Mouse (Mus musculus): Measurements from ENCODE around the gene Cst3.
A peak's percentile ranks its signal among the peaks of the same experiment; 100 is the strongest.

Gene Cst3

GRCm38 (mm10) chr2:148856630-148857400 is 18.7 kb downstream of the Cst3 start:
- no peak for DNase-seq (ENCODE audit: low spot score)

DNA sequence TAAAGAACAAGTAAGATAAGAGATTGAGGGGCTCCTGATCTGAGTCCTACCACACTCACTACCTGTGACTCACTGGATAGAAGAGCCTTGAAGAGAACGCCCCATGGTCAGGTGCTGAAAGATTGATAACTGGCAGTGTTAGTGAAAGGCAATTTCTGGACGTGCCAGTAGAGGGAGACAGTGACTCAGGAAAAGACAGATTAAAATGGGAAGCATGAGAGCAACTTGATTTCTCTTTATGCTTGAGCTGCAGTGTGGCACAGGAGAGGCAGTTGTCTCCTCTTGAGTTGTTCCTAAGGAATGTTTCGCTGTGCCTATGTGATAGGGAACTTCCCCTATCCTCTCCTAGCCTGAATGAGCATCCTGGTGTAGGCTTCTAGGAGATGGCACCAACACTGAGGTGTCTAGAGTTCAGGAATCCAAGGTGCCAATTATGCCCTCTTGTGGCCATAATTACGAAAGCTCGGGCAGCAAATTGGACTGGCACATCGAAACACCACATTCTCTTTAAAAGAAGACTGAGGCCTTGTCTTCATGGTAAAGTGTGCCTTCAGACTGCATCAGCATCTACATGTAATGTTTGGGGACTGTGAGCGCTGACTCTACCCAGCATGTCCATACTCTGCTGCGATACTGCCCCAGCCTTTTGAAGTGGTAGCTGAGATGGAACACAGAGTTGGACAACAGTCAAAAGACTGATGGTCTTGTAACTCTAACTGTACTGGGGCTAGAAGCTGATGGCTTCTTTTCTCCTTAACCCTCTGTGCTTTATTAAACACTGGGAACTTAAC is 24.2 kb downstream of the Cst3 start:
- DNase-seq (ENCODE audit: low spot score): peak; percentile 48

DNA sequence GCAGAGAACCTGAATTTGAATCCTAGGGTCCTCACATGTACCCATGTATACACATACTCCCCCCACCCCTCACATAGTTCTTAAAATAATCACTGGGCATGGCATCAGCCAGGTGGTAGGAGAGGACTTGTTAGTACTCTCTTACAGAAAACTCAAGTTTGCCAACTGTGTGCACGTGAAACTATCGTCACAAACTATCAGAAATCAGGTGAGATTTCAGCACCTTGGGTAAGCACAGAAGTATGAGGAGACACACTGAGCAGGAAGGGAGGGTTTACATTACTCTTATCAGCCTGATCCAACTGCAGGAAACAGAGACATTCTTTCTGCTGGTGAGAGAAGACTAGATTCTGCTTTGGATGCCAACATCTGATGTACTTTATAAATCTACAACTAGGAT is 36.3 kb downstream of the Cst3 start:
- DNase-seq (ENCODE audit: low spot score): no peak

DNA sequence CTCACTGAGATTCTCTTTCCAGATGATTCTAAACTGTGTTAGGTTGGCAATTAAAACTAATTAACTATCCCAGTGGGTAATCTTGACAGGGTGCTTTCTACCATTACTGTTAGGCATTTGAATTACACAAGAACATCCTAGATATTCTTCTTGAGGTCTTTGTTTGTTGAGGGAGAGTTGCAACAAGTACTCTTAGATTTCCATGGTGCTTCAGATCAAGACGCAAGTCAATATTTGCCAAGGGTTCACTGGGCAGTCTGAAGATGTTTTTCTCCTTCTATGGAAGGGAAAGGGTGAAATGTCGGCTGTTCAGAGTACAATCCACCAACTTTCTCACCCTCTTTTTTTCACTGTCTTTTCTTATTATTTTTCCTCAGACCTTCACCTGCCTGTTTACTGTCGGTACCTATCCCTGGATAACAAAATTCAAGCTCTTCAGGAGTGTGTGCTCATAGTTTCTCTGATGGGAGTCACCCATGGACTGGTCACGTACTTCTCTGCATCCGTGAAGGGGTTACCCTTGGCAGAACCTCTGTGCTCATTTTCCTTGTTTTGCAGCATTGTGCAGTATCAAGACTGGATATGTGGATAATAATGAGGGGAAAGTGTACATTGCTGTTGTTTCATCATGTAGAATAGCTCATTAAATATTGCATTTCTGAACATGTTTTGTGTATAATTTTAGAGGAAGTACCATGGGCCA is 37.3 kb downstream of the Cst3 start:
- no peak for DNase-seq (ENCODE audit: low spot score)

DNA sequence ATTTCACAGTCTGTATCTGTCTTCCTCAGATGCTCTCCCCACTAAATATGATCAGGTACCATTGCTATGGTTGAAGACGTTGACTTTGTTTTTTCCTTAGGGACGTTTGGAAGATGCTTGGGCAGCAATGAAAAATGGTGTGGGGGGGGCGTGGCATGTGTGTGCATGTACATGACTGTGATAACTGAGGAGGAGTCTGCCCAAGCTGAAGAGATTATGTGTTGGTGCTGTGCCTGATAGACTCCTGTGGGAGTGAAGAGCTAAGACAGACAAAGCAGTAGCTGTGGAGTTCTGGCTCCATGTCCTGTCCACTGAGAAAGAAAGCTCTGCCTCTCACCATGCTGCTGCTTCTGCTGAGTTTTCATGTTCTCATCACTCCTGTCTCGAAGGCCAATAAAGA is 40.6 kb downstream of the Cst3 start, which contains the start of gene Cst9:
Gene Cst9 (plus strand): TSS at position 236 of the 400 bp plus-strand sequence.
- peak; percentile 43 for DNase-seq (ENCODE audit: low spot score)

DNA sequence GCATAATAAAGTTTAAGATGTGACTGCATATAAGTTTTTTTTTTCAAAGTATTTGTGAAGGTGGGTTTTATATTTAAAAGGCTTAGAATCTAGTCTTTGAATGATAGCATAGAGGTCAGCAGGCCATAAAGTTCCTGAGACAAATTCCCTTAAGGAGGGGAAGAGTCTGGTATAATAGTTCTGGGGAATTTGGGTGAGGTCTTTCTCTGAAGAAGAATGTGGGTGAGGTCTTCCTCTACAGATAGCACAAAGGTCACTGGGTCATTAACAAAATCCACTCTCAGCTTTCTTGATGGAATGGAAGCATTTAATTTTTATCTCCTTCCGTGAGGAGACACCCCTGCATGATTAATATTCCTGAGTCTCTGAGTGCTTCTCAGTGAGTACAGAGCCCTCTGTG is 49.5 kb downstream of the Cst3 start:
- DNase-seq (ENCODE audit: low spot score): no peak

Measured in testis, postnatal 14 days (tissue).